Mouse (Mus musculus): Measurements from ENCODE around the gene Sec1. TPM values are rescaled to one million over a fixed set of nuclear protein-coding genes. Genes with fewer than 3 reads are reported as not detected.

Sec1 gene
- total RNA-seq, 2 experiments from 2014 or later: 1.1 to 1.2 TPM

GRCm38 (mm10) chr7:45716460-45716857 is 22.3 kb upstream of the Sec1 start:
- Histone ChIP-seq H3K4me3 (peak overlapping the region; percentile 91; the same call in 1 of the 2 replicates), H3K27ac (no peak overlapping the region)
- intact Hi-C loops (cut with DNase I): no loop called here
- DNase-seq (ENCODE audit: extremely low spot score in 1 of 2, low spot score in 2 of 2): no peak
- no peak for TF ChIP-seq CTCF (IDR thresholded peaks at IDR 0.05)

- DNase-seq (ENCODE audit: extremely low spot score in 1 of 2, low spot score in 2 of 2): no peak
- H3K4me3 ChIP-seq: peak overlapping the region; percentile 91
- intact Hi-C loops (cut with DNase I): no loop called here
- H3K27ac ChIP-seq: peak overlapping the region; percentile 75
- TF ChIP-seq CTCF (IDR thresholded peaks at IDR 0.05): no peak
Observed at GRCm38 (mm10) chr7:45715741-45716459, 21.7 kb upstream of the Sec1 start.

GRCm38 (mm10) chr7:45715090-45715708 is 21.0 kb upstream of the Sec1 start, which contains the start of gene Rpl18:
Gene Rpl18, plus strand, starts transcription at chr7:45715457.
- intact Hi-C loops (cut with DNase I): no loop called here
- peak; percentile 97 to 98 for DNase-seq (ENCODE audit: extremely low spot score in 1 of 2, low spot score in 2 of 2)
- Histone ChIP-seq H3K4me3 (peak within 1 kb of the TSS; percentile 91), H3K27ac (peak within 1 kb of the TSS; percentile 86)
- TF ChIP-seq CTCF (IDR thresholded peaks at IDR 0.05): no peak; the same call in 1 of the 2 replicates

GRCm38 (mm10) chr7:45714630-45715089 is 20.5 kb upstream of the Sec1 start:
- no peak for DNase-seq (ENCODE audit: extremely low spot score in 1 of 2, low spot score in 2 of 2)
- intact Hi-C loops (cut with DNase I): no loop called here
- Histone ChIP-seq H3K27ac (peak overlapping the region; percentile 86), H3K4me3 (peak overlapping the region; percentile 91)
- no peak for TF ChIP-seq CTCF (IDR thresholded peaks at IDR 0.05)

GRCm38 (mm10) chr7:45713881-45714520 is 19.8 kb upstream of the Sec1 start:
- intact Hi-C loops (cut with DNase I): no loop called here
- H3K4me3 ChIP-seq: peak overlapping the region; percentile 91
- no peak for DNase-seq (ENCODE audit: extremely low spot score in 1 of 2, low spot score in 2 of 2)
- TF ChIP-seq CTCF (IDR thresholded peaks at IDR 0.05): no peak
- H3K27ac ChIP-seq: no peak overlapping the region; the same call in 1 of the 2 replicates

GRCm38 (mm10) chr7:45713396-45713795 is 19.2 kb upstream of the Sec1 start:
- no peak for TF ChIP-seq CTCF (IDR thresholded peaks at IDR 0.05)
- H3K27ac ChIP-seq: no peak overlapping the region

GRCm38 (mm10) chr7:45712022-45712757 is 18.0 kb upstream of the Sec1 start:
- Histone ChIP-seq H3K4me3 (no peak overlapping the region), H3K27ac (no peak overlapping the region)
- TF ChIP-seq CTCF (IDR thresholded peaks at IDR 0.05): no peak
- no peak for DNase-seq (ENCODE audit: extremely low spot score in 1 of 2, low spot score in 2 of 2)
- intact Hi-C loops (cut with DNase I): no loop called here

More at GRCm38 (mm10) chr7:45713396-45713795, 19.2 kb upstream of the Sec1 start:
- no peak overlapping the region for H3K4me3 ChIP-seq
- intact Hi-C loops (cut with DNase I): no loop called here
- peak in 1 of 2 experiments; percentile 25 for DNase-seq (ENCODE audit: extremely low spot score in 1 of 2, low spot score in 2 of 2)

GRCm38 (mm10) chr7:45711316-45712021 is 17.3 kb upstream of the Sec1 start:
- TF ChIP-seq CTCF (IDR thresholded peaks at IDR 0.05): no peak
- no peak overlapping the region for H3K4me3 ChIP-seq
- intact Hi-C loops (cut with DNase I): no loop called here
- DNase-seq (ENCODE audit: extremely low spot score in 1 of 2, low spot score in 2 of 2): peak in 1 of 2 experiments; percentile 19
- peak overlapping the region; percentile 11; the same call in 1 of the 2 replicates for H3K27ac ChIP-seq

GRCm38 (mm10) chr7:45710477-45711191 is 16.4 kb upstream of the Sec1 start:
- Histone ChIP-seq H3K27ac (peak overlapping the region; percentile 98; the same call in 1 of the 2 replicates), H3K4me3 (no peak overlapping the region)
- DNase-seq (ENCODE audit: extremely low spot score in 1 of 2, low spot score in 2 of 2): peak in 1 of 2 experiments; percentile 21
- no peak for TF ChIP-seq CTCF (IDR thresholded peaks at IDR 0.05)
- intact Hi-C loops (cut with DNase I): no loop called here

- intact Hi-C loops (cut with DNase I): no loop called here
- Histone ChIP-seq H3K4me3 (no peak overlapping the region), H3K27ac (peak overlapping the region; percentile 98)
- no peak for TF ChIP-seq CTCF (IDR thresholded peaks at IDR 0.05)
- peak in 1 of 2 experiments; percentile 19 for DNase-seq (ENCODE audit: extremely low spot score in 1 of 2, low spot score in 2 of 2)
Observed at GRCm38 (mm10) chr7:45709677-45710355, 15.6 kb upstream of the Sec1 start.

All from left cerebral cortex, adult 2 months (tissue).